Mouse (Mus musculus) T-cell, adult 66 days (primary cell): ENCODE measurements around the gene Fam110c. TPM values are rescaled to one million over a fixed set of nuclear protein-coding genes. Genes with fewer than 3 reads are reported as not detected.

ENCODE experiments used
- total RNA-seq, 2 experiments: library from RNA; stranded (reverse); gene quantifications; 3 replicates in 1 of 2; 4 replicates in 1 of 2; pipeline ENCODE4 v1.2.4; 2023

Fam110c gene
- not detected for total RNA-seq

DNA sequence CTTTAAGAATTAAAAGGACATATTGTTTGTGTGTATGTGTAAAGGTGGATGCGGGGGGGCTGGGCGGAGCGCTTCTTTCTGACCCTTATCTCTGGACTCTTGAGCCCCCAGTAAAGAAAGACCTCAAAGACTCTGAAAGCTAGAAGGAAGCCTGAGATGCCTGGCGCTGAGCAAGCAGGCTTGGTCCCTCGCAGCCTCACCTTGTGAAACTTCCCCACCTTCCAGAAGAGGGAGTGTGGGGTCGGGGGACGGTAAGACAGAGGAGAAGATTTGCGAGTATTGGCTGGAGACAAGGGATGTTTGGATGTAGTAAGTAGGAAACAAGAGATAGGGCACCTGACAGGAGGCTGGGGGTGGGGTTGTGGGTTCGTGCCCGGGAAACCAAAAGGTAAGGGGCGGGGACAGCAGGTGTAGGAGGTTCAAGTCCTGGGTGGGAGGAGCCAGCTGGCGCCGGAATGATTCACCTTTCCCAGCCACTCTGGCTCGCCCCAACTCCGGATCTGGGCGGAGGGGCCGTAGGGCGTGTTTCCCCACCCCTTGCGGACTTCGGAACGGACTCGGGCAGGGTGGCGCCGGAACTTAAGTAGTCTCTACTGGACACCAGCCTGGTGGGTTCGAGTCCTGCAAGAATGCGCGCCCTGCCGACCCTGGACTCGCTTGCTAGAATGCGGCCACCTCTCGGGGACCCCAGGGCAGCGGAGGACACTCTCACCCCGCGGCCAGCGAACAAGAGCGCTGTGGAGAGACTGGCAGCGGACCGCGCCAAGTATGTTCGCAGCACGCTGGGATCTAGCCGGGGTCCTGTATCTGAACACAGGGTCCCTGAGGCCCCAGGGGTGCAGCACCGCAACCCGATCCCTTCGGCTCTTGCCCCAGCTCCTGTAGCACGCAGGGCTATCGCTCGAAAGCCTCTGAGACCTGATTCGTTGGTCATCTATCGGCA lies at the start of gene Fam110c:
Fam110c (plus strand) TSS at position 450 of the 943 bp plus-strand sequence.

Other genes starting within 250 kb of the Fam110c start
- gene Alkal2, start 189.5 kb upstream of the Fam110c start, total RNA-seq, result not detected
- 10 to 100 TPM; 23.8 to 26.0 TPM for gene Acp1, start 162.3 kb upstream of the Fam110c start, total RNA-seq
- 1 to 10 TPM; 1.0 to 2.2 TPM for gene Sh3yl1, start 162.2 kb upstream of the Fam110c start, total RNA-seq
- gene Gm6993, start 166.9 kb downstream of the Fam110c start, total RNA-seq, result not detected
- gene Lamb1, start 191.4 kb downstream of the Fam110c start, total RNA-seq, result not detected